Mouse (Mus musculus) stomach, postnatal 0 days (tissue): ENCODE data around the gene Cstl1. TPM values are rescaled to one million over a fixed set of nuclear protein-coding genes. Genes with fewer than 3 reads are reported as not detected.
A peak's percentile ranks its signal among the peaks of the same experiment; 100 is the strongest.

Experiments used
- ATAC-seq: fragments of 200-750 bp; cut with Nextera tagmentation; 2 replicates; pipeline ENCODE4 v1.8.0; 2017; ENCODE audit not compliant: low FRiP score, low TSS enrichment
- DNase-seq: peaks from one replicate; pipeline ENCODE4 v3.0.0-alpha.2; 2016; ENCODE audit warnings: low spot score
- H3K27ac ChIP-seq: fragments of 300-500 bp; sonication (generic); replicated peaks from 2 replicates; pipeline ENCODE4 v1.5.1; 2014; ENCODE audit warnings: mild to moderate bottlenecking, control low read depth
- H3K27me3 ChIP-seq: fragments of 300-500 bp; sonication (generic); 2 replicates; pipeline ENCODE4 v1.6.1; 2014; ENCODE audit warnings: low read length; ENCODE audit not compliant: control insufficient read depth, insufficient read depth
- H3K36me3 ChIP-seq: fragments of 300-500 bp; sonication (generic); 2 replicates; pipeline ENCODE4 v1.6.1; 2014; ENCODE audit warnings: low read length, mixed read lengths; ENCODE audit not compliant: control insufficient read depth, insufficient read depth
- H3K4me1 ChIP-seq: fragments of 300-500 bp; sonication (generic); replicated peaks from 2 replicates; pipeline ENCODE4 v1.6.1; 2014; ENCODE audit warnings: antibody characterized with exemption; ENCODE audit not compliant: control insufficient read depth, insufficient read depth
- H3K4me2 ChIP-seq: fragments of 300-500 bp; sonication (generic); replicated peaks from 2 replicates; pipeline ENCODE4 v1.6.1; 2014; ENCODE audit warnings: low read depth, mild to moderate bottlenecking, control low read depth, moderate library complexity
- H3K4me3 ChIP-seq: fragments of 300-500 bp; sonication (generic); 2 replicates; pipeline ENCODE4 v1.5.1; 2014; ENCODE audit warnings: low read depth, low read length, control low read depth
- H3K9ac ChIP-seq: fragments of 300-500 bp; sonication (generic); 2 replicates; pipeline ENCODE4 v1.6.1; 2014; ENCODE audit warnings: mild to moderate bottlenecking, low read length, control low read depth, mixed read lengths
- H3K9me3 ChIP-seq: fragments of 300-500 bp; sonication (generic); 2 replicates; pipeline ENCODE4 v1.6.1; 2016; ENCODE audit warnings: low read length; ENCODE audit not compliant: control insufficient read depth
- CTCF ChIP-seq: IDR thresholded peaks from 2 replicates; pipeline ENCODE4 v1.5.1; 2016; ENCODE audit warnings: antibody characterized with exemption, low read depth, mild to moderate bottlenecking, moderate library complexity
- EP300 ChIP-seq: optimal IDR thresholded peaks from 2 replicates; pipeline ENCODE3; 2016; ENCODE audit warnings: antibody characterized with exemption
- WGBS: fragments of 180-500 bp; shearing (Covaris S2); extraction: QIAGEN DNeasy Blood & Tissue Kit; methylation state at CpG from one replicate; pipeline ENCODE4 v1.1.7; 2014; 5-methylcytosine and 5-hydroxymethylcytosine counted together
- polyA plus RNA-seq: library from polyadenylated mRNA; unstranded; fragments of >200 nt; fragmentation: Nextera tagmentation; extraction: Ambion mirVana; gene quantifications from 2 replicates; pipeline ENCODE4 v1.2.1, GENCODE M21; 2015

Cstl1 gene
- polyA plus RNA-seq, 1 experiment from 2014 or later, result not detected

GRCm38 (mm10) chr2:148731614-148732326 is 18.4 kb upstream of the Cstl1 start:
- ATAC-seq (peak; percentile 69), DNase-seq (peak; percentile 23)
- Histone ChIP-seq H3K4me2 (peak overlapping the region; percentile 93), H3K9ac (peak overlapping the region; percentile 81), H3K27me3 (no peaks in the 10 kb centered on the region), H3K4me3 (peak overlapping the region; percentile 75), H3K4me1 (0 out of 2 replicates have a peak, but pooled peaks cover 3% of the 10 kb centered on the region), H3K27ac (peak overlapping the region; percentile 58; the same call in 1 of the 2 replicates), H3K36me3 (no peaks in the 10 kb centered on the region), H3K9me3 (no peaks in the 10 kb centered on the region)
- WGBS, result under 1% methylated on average over 35 of the region's 35 CpGs
- TF ChIP-seq CTCF (no peak), EP300 (no peak)

GRCm38 (mm10) chr2:148732327-148733000 is 17.7 kb upstream of the Cstl1 start, which contains the start of gene Napb:
Gene Napb, minus strand, starts transcription at chr2:148732467.
- H3K36me3 ChIP-seq, result no peaks in the 10 kb centered on the region
- H3K9me3 ChIP-seq, result no peaks in the 10 kb centered on the region
- ATAC-seq (peak; percentile 99), DNase-seq (peak; percentile 92)
- peak within 1 kb of the TSS; percentile 93 for H3K4me2 ChIP-seq
- peak within 1 kb of the TSS; percentile 75 for H3K4me3 ChIP-seq
- peak within 1 kb of the TSS; percentile 58; the same call in 1 of the 2 replicates for H3K27ac ChIP-seq
- no peak for TF ChIP-seq EP300
- no peak for TF ChIP-seq CTCF
- no peaks in the 10 kb centered on the region for H3K27me3 ChIP-seq
- H3K9ac ChIP-seq, result peak within 1 kb of the TSS; percentile 81
- WGBS, result 2% methylated on average over 18 of the region's 18 CpGs
- 0 out of 2 replicates have a peak, but pooled peaks cover 3% of the 10 kb centered on the region for H3K4me1 ChIP-seq

- no peak for DNase-seq
Observed at GRCm38 (mm10) chr2:148743001-148743400, 7.2 kb upstream of the Cstl1 start.

GRCm38 (mm10) chr2:148743846-148744407 is 6.2 kb upstream of the Cstl1 start:
- TF ChIP-seq EP300, result no peak
- no peak for TF ChIP-seq CTCF
- Histone ChIP-seq H3K4me2 (no peak overlapping the region), H3K4me1 (no peaks in the 10 kb centered on the region), H3K4me3 (no peak overlapping the region), H3K27ac (no peak overlapping the region), H3K36me3 (no peaks in the 10 kb centered on the region), H3K27me3 (no peaks in the 10 kb centered on the region), H3K9ac (no peak overlapping the region), H3K9me3 (no peaks in the 10 kb centered on the region)
- no peak for ATAC-seq
- WGBS, result 74% methylated on average over 3 of the region's 3 CpGs
- no peak for DNase-seq

More at GRCm38 (mm10) chr2:148743001-148743400, 7.2 kb upstream of the Cstl1 start:
- no peaks in the 10 kb centered on the region for H3K4me1 ChIP-seq
- H3K36me3 ChIP-seq, result no peaks in the 10 kb centered on the region
- H3K9ac ChIP-seq, result no peak overlapping the region
- no peaks in the 10 kb centered on the region for H3K9me3 ChIP-seq
- no peak overlapping the region for H3K27ac ChIP-seq
- ATAC-seq, result 0 out of 2 replicates have a peak, but pooled peaks have one; percentile 18
- no peak overlapping the region for H3K4me3 ChIP-seq
- TF ChIP-seq EP300 (no peak), CTCF (no peak)
- 86% methylated on average over 3 of the region's 3 CpGs for WGBS
- H3K27me3 ChIP-seq, result no peaks in the 10 kb centered on the region
- H3K4me2 ChIP-seq, result no peak overlapping the region

- Histone ChIP-seq H3K9me3 (no peaks in the 10 kb centered on the region), H3K36me3 (no peaks in the 10 kb centered on the region), H3K4me2 (peak overlapping the region; percentile 42), H3K27ac (no peak overlapping the region), H3K9ac (no peak overlapping the region), H3K4me3 (peak overlapping the region; percentile 21), H3K27me3 (no peaks in the 10 kb centered on the region), H3K4me1 (no peaks in the 10 kb centered on the region)
- WGBS, result 16% methylated on average over 15 of the region's 15 CpGs
- ATAC-seq (peak; percentile 74), DNase-seq (peak; percentile 64)
- TF ChIP-seq CTCF (peak; percentile 83), EP300 (no peak)
Observed at GRCm38 (mm10) chr2:148751893-148752813, 2.0 kb downstream of the Cstl1 start.
